In the genomic region with DNA sequence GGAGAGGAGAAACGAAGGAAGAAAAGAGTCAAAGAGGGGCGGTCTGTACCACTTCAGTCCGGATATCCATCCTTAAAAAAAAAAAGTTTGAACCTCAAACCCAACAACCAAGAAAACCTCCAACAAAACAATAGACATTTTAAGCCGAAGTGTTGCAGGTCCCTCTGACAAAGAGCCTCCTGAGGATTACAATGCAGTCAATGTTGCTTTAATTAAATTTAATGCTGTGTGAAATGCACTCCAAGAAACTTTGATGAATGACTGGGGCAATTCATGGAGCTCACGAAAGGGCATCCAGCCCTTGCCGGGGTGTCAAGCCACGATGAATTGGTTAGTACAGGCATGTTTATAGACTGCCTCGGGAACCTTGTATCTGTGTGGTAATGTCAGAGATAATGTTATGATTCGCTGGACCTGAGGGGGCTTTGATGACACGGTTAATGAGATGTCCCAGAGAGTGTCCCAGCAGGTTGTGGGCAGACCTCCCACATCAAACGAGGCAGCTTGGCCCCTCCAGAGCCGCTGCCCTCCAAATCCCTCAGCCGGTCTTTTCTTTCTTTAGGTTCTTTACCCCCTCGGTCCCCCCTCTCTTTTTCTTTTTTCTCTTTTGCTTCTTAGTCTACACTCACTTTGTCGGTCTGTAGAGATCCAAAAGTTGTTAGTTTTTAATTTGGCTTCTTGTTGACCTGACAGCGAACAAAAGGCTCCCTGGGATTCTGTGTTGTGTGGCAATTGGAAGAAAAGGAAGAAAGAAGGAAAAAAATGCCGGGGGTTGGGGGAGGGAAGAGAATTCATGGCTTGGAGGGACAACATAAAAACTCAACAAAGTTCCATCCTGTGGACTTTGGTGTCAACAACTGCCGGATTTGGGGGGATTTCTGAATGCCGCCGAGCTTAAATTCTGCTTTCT, we compare ENCODE assay signal across 12 mouse cellular contexts.
DNase-seq lines count a peak whose midpoint lies in the region; ATAC-seq lines count a peak whose summit lies in the region.
"Had no signal": no experiment of that assay in that cellular context is flagged by ENCODE, and none has a peak within 500 bp of the region (broad histone marks: within the 10 kb centered on the region; RNA-seq: fewer than 3 reads in every experiment).

No protein-coding gene starts in this region.

- no peaks in the 10 kb centered on the region for H3K27me3 ChIP-seq in embryonic facial prominence, embryonic 11.5 days (ENCODE audit: control insufficient read depth, insufficient read depth, low read length)
- H3K27me3 ChIP-seq in hindbrain, embryonic 15.5 days, result peaks cover 80% of the 10 kb centered on the region
- peaks cover 32% of the 10 kb centered on the region for H3K27me3 ChIP-seq in midbrain, embryonic 16.5 days (ENCODE audit: control insufficient read depth, insufficient read depth, low read depth, low read length)

- no peaks in the 10 kb centered on the region; the same call in 1 of the 2 replicates for H3K4me1 ChIP-seq in embryonic facial prominence, embryonic 11.5 days (ENCODE audit: control insufficient read depth, insufficient read depth, low read length)
- H3K4me1 ChIP-seq in hindbrain, embryonic 15.5 days (replicated peaks), result peaks cover 8% of the 10 kb centered on the region
- peaks cover 9% of the 10 kb centered on the region; the same call in 1 of the 2 replicates for H3K4me1 ChIP-seq in midbrain, embryonic 16.5 days (ENCODE audit: control insufficient read depth, insufficient read depth, low read length)

- no peak overlapping the region; the same call in 1 of the 2 replicates for H3K4me2 ChIP-seq in embryonic facial prominence, embryonic 11.5 days (ENCODE audit: low read depth, low read length)
- H3K4me2 ChIP-seq in hindbrain, embryonic 15.5 days, result peak overlapping the region; percentile 38
- peak overlapping the region; percentile 34 for H3K4me2 ChIP-seq in midbrain, embryonic 16.5 days (ENCODE audit: low read length)

- H3K36me3 ChIP-seq in embryonic facial prominence, embryonic 11.5 days (replicated peaks; ENCODE audit: control insufficient read depth, insufficient read depth, low read depth, low read length), result no peaks in the 10 kb centered on the region
- no peaks in the 10 kb centered on the region for H3K36me3 ChIP-seq in hindbrain, embryonic 15.5 days
- no peaks in the 10 kb centered on the region for H3K36me3 ChIP-seq in midbrain, embryonic 16.5 days (ENCODE audit: control insufficient read depth, insufficient read depth, low read length)

- no peak overlapping the region for H3K27ac ChIP-seq in embryonic facial prominence, embryonic 11.5 days (replicated peaks; ENCODE audit: low read depth, low read length)
- H3K27ac ChIP-seq in hindbrain, embryonic 15.5 days (replicated peaks), result no peak overlapping the region
- H3K27ac ChIP-seq in midbrain, embryonic 16.5 days (ENCODE audit: low read length), result no peak overlapping the region

- DNase-seq in cerebellum, postnatal 10 days, result peak; percentile 9 to 21
- no peak for DNase-seq in cerebellum, postnatal 36 days
- peak; percentile 39 for DNase-seq in embryonic facial prominence, embryonic 11.5 days (ENCODE audit: low spot score)
- DNase-seq in spleen, postnatal 10 days (ENCODE audit: low spot score in 2 of 2), result no peak
- DNase-seq in gastrocnemius, postnatal 36 days, result no peak
- no peak for DNase-seq in adrenal gland, adult (ENCODE audit: inconsistent age in 2 of 2, low spot score in 1 of 2)
- DNase-seq: adrenal gland, postnatal 10 days; cerebellum, adult 11-12 months; heart, postnatal 10 days; liver had no signal

- H3K9ac ChIP-seq in embryonic facial prominence, embryonic 11.5 days (replicated peaks; ENCODE audit: low read length), result no peak overlapping the region
- no peak overlapping the region for H3K9ac ChIP-seq in hindbrain, embryonic 15.5 days
- H3K9ac ChIP-seq in midbrain, embryonic 16.5 days (ENCODE audit: low read depth, low read length), result no peak overlapping the region

- H3K9me3 ChIP-seq in embryonic facial prominence, embryonic 11.5 days (replicated peaks; ENCODE audit: control insufficient read depth, low read length), result no peaks in the 10 kb centered on the region
- no peaks in the 10 kb centered on the region for H3K9me3 ChIP-seq in hindbrain, embryonic 15.5 days
- no peaks in the 10 kb centered on the region for H3K9me3 ChIP-seq in midbrain, embryonic 16.5 days (replicated peaks; ENCODE audit: control insufficient read depth, low read length, poor library complexity, severe bottlenecking)

- peak; percentile 70 for ATAC-seq in embryonic facial prominence, embryonic 11.5 days (replicated peaks; ENCODE audit: insufficient number of reproducible peaks, low FRiP score, low TSS enrichment, low read depth)
- no peak for ATAC-seq in hindbrain, embryonic 15.5 days (ENCODE audit: low FRiP score, low read depth)
- no peak for ATAC-seq in midbrain, embryonic 16.5 days

- whole genome bisulfite sequencing in embryonic facial prominence, embryonic 11.5 days, result 6% methylated on average over 20 of the region's 20 CpGs
- WGBS in hindbrain, embryonic 15.5 days, result 1% methylated on average over 20 of the region's 20 CpGs
- WGBS in midbrain, embryonic 16.5 days, result 1% methylated on average over 20 of the region's 20 CpGs

- H3K4me3 ChIP-seq in embryonic facial prominence, embryonic 11.5 days (ENCODE audit: low read depth, low read length), result no peak overlapping the region
- H3K4me3 ChIP-seq in hindbrain, embryonic 15.5 days, result no peak overlapping the region
- H3K4me3 ChIP-seq in midbrain, embryonic 16.5 days (ENCODE audit: low read depth, low read length), result no peak overlapping the region

- intact Hi-C loops in gastrocnemius, postnatal 36 days (cut with DNase I), result no loop called here

Comparison
In these comparisons a context has a peak if more than half of its experiments do, and no peak if none do; other contexts are left out.
1. DNase-seq: peak in cerebellum, postnatal 10 days (2 of 2) and embryonic facial prominence, embryonic 11.5 days (single experiment); none in cerebellum, postnatal 36 days (0 of 2), spleen, postnatal 10 days (0 of 2), gastrocnemius, postnatal 36 days (0 of 2) and adrenal gland, adult (0 of 2).